Mouse (Mus musculus) heart, embryonic 16.5 days (tissue): ENCODE measurements around the gene Zc3h18. TPM values are rescaled to one million over a fixed set of nuclear protein-coding genes. Genes with fewer than 3 reads are reported as not detected.
A peak's percentile ranks its signal among the peaks of the same experiment; 100 is the strongest.

Source experiments
- ATAC-seq: fragments of 200-750 bp; cut with Nextera tagmentation; replicated peaks from 2 replicates; pipeline ENCODE4 v1.8.0; 2017; ENCODE audit warnings: moderate number of reproducible peaks; ENCODE audit not compliant: insufficient read depth, low FRiP score; ENCODE audit errors: extremely low read depth
- H3K27ac ChIP-seq: fragments of 300-500 bp; sonication (generic); 2 replicates; pipeline ENCODE4 v1.5.1; 2014; ENCODE audit warnings: mild to moderate bottlenecking, low read length, control low read depth, moderate library complexity
- H3K27me3 ChIP-seq: fragments of 300-500 bp; sonication (generic); 2 replicates; pipeline ENCODE4 v1.6.1; 2014; ENCODE audit warnings: low read length, mixed read lengths; ENCODE audit not compliant: control insufficient read depth, insufficient read depth
- H3K36me3 ChIP-seq: fragments of 300-500 bp; sonication (generic); 2 replicates; pipeline ENCODE4 v1.6.1; 2014; ENCODE audit not compliant: control insufficient read depth, insufficient read depth
- H3K4me1 ChIP-seq: fragments of 300-500 bp; sonication (generic); 2 replicates; pipeline ENCODE4 v1.6.1; 2014; ENCODE audit warnings: low read length, mixed read lengths; ENCODE audit not compliant: control insufficient read depth, insufficient read depth
- H3K4me2 ChIP-seq: fragments of 300-500 bp; sonication (generic); 2 replicates; pipeline ENCODE4 v1.6.1; 2014; ENCODE audit warnings: low read depth, mild to moderate bottlenecking, control low read depth, low read length
- H3K4me3 ChIP-seq: fragments of 300-500 bp; sonication (generic); 2 replicates; pipeline ENCODE4 v1.5.1; 2014; ENCODE audit warnings: mild to moderate bottlenecking, control low read depth, low read length
- H3K9ac ChIP-seq: fragments of 300-500 bp; sonication (generic); 2 replicates; pipeline ENCODE4 v1.6.1; 2014; ENCODE audit warnings: low read length, control low read depth
- H3K9me3 ChIP-seq: fragments of 300-500 bp; sonication (generic); replicated peaks from 2 replicates; pipeline ENCODE4 v1.6.1; 2016; ENCODE audit warnings: low read length; ENCODE audit not compliant: control insufficient read depth
- WGBS: fragments of 180-500 bp; shearing (Covaris S2); extraction: QIAGEN DNeasy Blood & Tissue Kit; methylation state at CpG from one replicate; pipeline ENCODE4 v1.1.7; 2014; 5-methylcytosine and 5-hydroxymethylcytosine counted together
- polyA plus RNA-seq: library from polyadenylated mRNA; unstranded; fragments of >200 nt; fragmentation: Nextera tagmentation; extraction: Ambion mirVana; gene quantifications from 2 replicates; pipeline ENCODE4 v1.2.1, GENCODE M21; 2015

The Zc3h18 gene
- polyA plus RNA-seq, 1 experiment from 2014 or later = 28.7 TPM

DNA sequence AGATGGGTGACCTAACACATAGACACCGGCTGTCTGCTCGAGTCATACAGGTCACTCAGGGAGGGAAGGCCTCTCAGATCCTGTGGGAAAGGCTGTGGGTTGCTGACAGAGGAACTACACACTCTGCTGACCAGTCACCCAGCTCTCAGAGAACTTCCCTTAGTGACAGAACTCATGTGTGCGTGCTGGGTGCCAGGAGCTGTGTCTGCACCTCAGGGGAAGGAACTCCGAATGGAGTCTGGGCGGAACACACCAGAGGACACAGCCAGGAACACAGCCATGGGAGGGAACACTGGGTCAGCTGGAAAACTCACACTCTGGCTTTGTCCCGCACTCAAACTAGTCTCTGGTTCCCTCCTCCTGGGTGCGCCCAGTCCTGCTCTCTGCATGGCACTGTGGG lies 31.3 kb downstream of the Zc3h18 start:
- Histone ChIP-seq H3K9me3 (no peaks in the 10 kb centered on the region), H3K9ac (no peak overlapping the region), H3K27ac (no peak overlapping the region), H3K4me3 (no peak overlapping the region), H3K4me2 (no peak overlapping the region), H3K4me1 (no peaks in the 10 kb centered on the region), H3K27me3 (no peaks in the 10 kb centered on the region), H3K36me3 (peaks cover 70% of the 10 kb centered on the region)
- 86% methylated on average over 7 of the region's 7 CpGs for WGBS
- no peak for ATAC-seq

DNA sequence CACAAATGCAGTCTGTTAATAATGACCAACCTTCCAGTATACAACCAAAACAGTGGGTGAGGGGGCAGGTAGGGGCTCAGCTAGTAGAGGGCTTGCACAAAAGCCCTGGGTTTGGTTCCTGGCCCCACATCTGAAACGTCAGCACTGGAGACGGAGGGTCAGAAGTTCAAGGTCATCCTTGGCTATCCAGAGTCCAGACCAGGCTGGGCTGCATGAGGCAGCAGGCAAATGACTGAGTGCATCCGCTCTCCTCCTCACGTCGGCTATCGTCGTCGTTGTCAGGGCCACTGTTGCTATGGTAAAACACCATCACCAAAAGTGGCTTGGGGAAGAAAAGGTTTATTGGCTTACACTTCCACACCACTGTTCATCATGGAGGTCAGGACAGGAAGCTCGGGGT lies 37.9 kb downstream of the Zc3h18 start:
- Histone ChIP-seq H3K9me3 (no peaks in the 10 kb centered on the region), H3K4me3 (no peak overlapping the region), H3K4me1 (no peaks in the 10 kb centered on the region), H3K27me3 (no peaks in the 10 kb centered on the region), H3K27ac (no peak overlapping the region), H3K9ac (no peak overlapping the region), H3K36me3 (peaks cover 64% of the 10 kb centered on the region), H3K4me2 (no peak overlapping the region)
- 81% methylated on average over 9 of the region's 9 CpGs for WGBS
- ATAC-seq = no peak; the same call in 1 of the 2 replicates

DNA sequence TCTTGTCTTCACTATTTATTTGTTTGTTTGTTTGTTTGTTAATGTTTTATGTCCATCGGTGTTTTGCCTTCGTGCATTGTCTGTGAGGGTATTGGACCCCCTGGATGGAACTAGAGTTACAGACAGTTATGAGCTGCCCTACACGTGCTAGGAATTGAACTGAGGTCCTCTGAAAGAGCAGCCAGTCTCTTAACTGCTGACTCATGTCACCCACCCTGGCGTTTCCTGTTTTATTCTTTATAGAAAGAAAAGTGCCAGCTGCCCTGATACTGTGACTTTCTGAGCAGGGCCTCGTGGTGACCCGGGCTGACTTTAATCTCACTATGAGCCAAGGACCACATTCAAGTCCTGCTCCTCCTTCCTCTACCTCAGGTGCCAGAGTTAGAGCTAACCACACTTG lies 39.1 kb downstream of the Zc3h18 start:
- Histone ChIP-seq H3K9me3 (no peaks in the 10 kb centered on the region), H3K4me1 (0 out of 2 replicates have a peak, but pooled peaks cover 2% of the 10 kb centered on the region), H3K27ac (no peak overlapping the region), H3K36me3 (peaks cover 54% of the 10 kb centered on the region), H3K4me2 (no peak overlapping the region), H3K9ac (no peak overlapping the region), H3K4me3 (no peak overlapping the region), H3K27me3 (no peaks in the 10 kb centered on the region)
- ATAC-seq = no peak
- WGBS = 83% methylated on average over 6 of the region's 6 CpGs

DNA sequence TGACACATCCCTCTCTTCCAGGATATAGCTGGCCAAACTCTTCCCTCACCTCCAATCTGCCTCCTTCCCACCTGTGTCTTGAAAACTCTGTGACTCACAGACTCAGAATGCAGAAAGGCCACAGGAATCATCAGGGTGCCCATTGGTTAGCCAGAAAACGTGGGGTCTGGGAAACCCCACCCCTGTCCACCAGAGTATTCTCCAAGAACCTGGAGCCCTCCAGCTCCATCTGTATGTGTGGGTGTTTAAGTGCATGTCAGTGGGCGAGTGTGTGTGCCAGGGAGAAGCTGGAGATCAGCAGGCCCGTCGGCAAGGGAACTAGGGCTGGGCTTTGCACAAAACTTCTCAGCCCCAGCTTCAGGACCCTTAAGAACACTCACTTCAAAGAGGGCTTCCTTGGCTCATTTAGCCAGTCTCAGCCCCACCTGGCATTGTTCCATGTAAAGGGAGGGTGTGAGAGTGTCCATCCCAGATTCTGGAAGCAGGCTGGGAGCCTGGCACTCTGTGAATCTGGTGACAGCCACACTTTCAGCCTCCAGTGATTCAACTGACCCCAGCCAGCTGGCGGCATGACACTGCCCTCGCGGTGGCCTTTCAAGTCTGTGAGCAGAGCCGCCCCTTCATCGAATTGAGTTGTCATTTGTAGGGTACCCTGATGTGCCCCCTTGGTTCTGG lies 43.6 kb downstream of the Zc3h18 start:
- Histone ChIP-seq H3K4me1 (peaks cover 13% of the 10 kb centered on the region), H3K4me2 (no peak overlapping the region), H3K9ac (no peak overlapping the region), H3K4me3 (no peak overlapping the region), H3K36me3 (peaks cover 20% of the 10 kb centered on the region), H3K27me3 (no peaks in the 10 kb centered on the region), H3K27ac (no peak overlapping the region), H3K9me3 (no peaks in the 10 kb centered on the region)
- ATAC-seq = no peak
- 43% methylated on average over 9 of the region's 9 CpGs for WGBS

DNA sequence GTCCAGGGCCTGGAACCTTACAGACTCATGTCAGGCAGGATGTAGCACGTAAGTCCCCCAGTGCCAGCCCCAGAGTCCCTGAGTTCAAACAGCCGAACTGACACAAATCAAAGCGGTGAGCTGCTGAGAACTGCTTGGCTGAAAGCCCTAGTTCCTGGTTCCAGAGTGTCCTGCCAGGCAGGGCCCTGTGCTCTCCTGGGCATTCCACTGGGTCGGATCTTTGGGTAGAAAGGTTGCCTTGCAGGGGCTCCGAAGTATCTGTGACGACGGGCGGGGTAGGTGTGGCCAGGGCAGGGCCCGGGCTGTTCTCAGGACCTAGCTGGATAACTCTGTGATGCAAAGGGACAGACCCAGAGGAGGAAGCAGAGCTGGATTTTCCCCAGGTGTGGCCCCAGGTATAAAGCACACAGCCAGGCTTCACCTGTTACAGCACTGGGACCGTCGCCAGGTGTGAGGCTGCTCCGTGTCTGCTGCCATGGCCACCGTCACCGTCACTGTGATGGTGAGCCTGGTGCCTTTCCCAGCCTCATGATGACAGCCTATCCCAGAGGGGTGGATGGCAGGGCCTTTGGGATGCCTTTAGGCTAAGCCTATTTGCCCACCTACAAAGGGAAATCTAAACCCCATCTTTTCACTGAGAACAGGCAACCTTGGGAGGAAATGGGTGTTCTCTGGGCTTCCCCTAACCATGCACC lies 45.1 kb downstream of the Zc3h18 start, which contains the start of gene Il17c:
Gene Il17c, plus strand, starts transcription at position 645 of the 695 bp plus-strand sequence.
- Histone ChIP-seq H3K27me3 (no peaks in the 10 kb centered on the region), H3K9ac (no peak within 1 kb of the TSS), H3K4me3 (no peak within 1 kb of the TSS), H3K36me3 (peaks cover 12% of the 10 kb centered on the region; the same call in 1 of the 2 replicates), H3K4me2 (no peak within 1 kb of the TSS), H3K27ac (no peak within 1 kb of the TSS), H3K4me1 (peaks cover 13% of the 10 kb centered on the region), H3K9me3 (no peaks in the 10 kb centered on the region)
- 69% methylated on average over 14 of the region's 14 CpGs for WGBS
- no peak for ATAC-seq

DNA sequence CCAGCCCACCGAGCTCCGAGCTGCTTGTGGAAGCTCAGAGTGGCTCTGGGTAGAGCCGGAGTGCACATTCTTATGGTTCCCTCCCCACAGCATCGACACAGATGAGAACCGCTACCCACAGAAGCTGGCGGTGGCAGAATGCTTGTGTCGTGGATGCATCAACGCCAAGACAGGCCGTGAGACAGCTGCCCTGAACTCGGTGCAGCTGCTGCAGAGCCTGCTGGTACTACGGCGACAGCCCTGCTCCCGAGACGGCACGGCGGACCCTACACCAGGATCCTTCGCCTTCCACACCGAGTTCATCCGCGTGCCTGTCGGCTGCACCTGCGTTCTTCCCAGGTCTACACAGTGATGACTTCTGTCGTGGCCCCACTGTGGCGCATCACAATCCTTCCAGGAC lies 46.8 kb downstream of the Zc3h18 start:
- no peak for ATAC-seq
- H3K4me3 ChIP-seq = no peak overlapping the region
- no peak overlapping the region for H3K4me2 ChIP-seq
- H3K36me3 ChIP-seq = peaks cover 5% of the 10 kb centered on the region; the same call in 1 of the 2 replicates
- 80% methylated on average over 24 of the region's 24 CpGs for WGBS
- H3K9ac ChIP-seq = no peak overlapping the region
- H3K27ac ChIP-seq = no peak overlapping the region
- peaks cover 13% of the 10 kb centered on the region for H3K4me1 ChIP-seq
- H3K27me3 ChIP-seq = no peaks in the 10 kb centered on the region
- no peaks in the 10 kb centered on the region for H3K9me3 ChIP-seq

DNA sequence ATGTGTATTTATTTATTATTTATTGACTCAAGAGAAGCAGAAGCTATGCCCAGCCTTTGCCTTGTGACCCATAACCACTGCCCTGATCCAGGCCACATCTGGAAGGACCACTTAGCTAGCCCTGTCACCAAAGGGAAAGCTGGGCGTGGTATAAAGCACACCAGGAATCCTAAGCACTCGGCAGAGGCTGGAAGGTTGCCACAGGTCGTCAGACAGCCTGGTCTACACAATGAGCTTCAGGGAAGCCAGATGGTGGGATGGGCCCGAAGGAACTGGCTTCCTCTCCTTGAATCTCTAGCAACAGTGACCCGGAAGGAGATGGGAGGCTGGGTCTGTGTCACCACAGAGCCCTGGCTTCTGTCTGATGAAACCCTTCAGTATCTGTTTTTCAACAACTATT lies 47.2 kb downstream of the Zc3h18 start:
- H3K9ac ChIP-seq = no peak overlapping the region
- no peak overlapping the region for H3K27ac ChIP-seq
- H3K36me3 ChIP-seq = peaks cover 2% of the 10 kb centered on the region; the same call in 1 of the 2 replicates

DNA sequence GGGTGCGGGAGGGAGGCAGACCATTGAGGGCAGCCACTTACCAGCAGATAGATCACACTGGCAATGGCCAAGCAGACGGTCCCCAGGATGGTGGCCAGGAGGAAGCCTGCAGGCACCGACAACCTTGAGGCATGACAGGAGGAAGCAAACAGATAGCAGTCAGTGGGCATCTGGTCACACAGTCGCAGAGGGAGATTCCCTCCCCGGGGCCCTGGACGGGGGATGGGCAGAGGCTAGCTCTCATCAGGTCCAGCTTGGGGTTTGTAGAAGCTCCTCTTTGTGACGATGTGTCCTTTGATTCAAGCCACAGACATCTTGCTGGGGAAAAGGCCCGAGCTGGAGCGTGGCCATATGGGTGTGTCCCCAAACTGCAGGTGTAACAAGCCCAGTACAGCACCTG lies 49.7 kb downstream of the Zc3h18 start:
- Histone ChIP-seq H3K36me3 (no peaks in the 10 kb centered on the region; the same call in 1 of the 2 replicates), H3K9me3 (no peaks in the 10 kb centered on the region), H3K4me2 (no peak overlapping the region), H3K27ac (no peak overlapping the region), H3K4me1 (peaks cover 10% of the 10 kb centered on the region), H3K4me3 (no peak overlapping the region), H3K27me3 (no peaks in the 10 kb centered on the region), H3K9ac (no peak overlapping the region)
- WGBS = 58% methylated on average over 9 of the region's 9 CpGs
- no peak for ATAC-seq

More for the DNA sequence above, 47.2 kb downstream of the Zc3h18 start:
- no peaks in the 10 kb centered on the region for H3K9me3 ChIP-seq
- WGBS = 21% methylated on average over 5 of the region's 5 CpGs
- no peak overlapping the region for H3K4me2 ChIP-seq
- no peak overlapping the region for H3K4me3 ChIP-seq
- peaks cover 13% of the 10 kb centered on the region for H3K4me1 ChIP-seq
- no peaks in the 10 kb centered on the region for H3K27me3 ChIP-seq
- ATAC-seq = 0 out of 2 replicates have a peak, but pooled peaks have one; percentile 49

DNA sequence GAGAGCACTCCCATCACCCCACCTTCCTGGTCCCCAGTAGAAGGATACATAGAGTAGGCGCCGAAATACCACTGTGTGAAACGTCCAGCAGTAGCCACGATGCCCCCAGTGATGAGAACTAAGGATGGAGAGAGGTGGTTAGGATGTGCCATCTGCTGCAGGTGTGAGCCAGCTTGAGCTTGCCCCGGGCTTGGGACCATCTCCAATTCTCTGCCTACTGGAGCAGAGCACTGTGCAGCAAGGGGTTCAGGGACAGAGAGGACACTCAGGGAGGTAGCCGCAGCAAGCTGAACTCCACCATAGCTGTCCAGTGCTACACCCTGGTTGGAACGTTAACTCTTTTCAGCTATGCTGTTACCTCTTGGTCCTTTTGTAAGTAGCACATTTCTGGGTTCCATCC lies 51.2 kb downstream of the Zc3h18 start:
- Histone ChIP-seq H3K9ac (no peak overlapping the region), H3K4me2 (no peak overlapping the region), H3K4me3 (no peak overlapping the region), H3K36me3 (no peaks in the 10 kb centered on the region; the same call in 1 of the 2 replicates), H3K27ac (no peak overlapping the region), H3K9me3 (no peaks in the 10 kb centered on the region), H3K27me3 (no peaks in the 10 kb centered on the region), H3K4me1 (peaks cover 21% of the 10 kb centered on the region)
- WGBS = 92% methylated on average over 7 of the region's 7 CpGs
- no peak for ATAC-seq
